Comparison of ENCODE assay signal across 24 mouse cellular contexts in the genomic region with DNA sequence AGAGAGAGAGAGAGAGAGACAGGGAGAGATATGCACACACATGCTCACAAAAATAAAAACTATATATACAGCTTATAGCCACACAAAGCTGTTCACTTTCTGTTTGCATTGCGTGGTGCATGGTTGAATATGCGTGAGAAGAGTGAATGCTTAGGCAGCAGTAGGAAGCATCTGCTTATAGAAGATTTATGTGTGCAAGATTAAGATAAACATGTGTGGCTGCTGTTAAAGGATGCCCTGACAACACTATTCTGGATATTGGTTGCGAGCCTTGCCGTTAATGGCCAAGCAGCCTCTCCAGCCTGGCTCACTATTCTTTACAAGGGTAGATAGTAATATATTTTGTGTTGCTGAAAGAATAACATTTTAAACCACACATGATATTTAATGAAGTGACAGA. TPM values are rescaled to one million over a fixed set of nuclear protein-coding genes. Genes with fewer than 3 reads are reported as not detected.
DNase-seq lines count a peak whose midpoint lies in the region; ATAC-seq and TF ChIP-seq lines count a peak whose summit lies in the region.
"Had no signal": no experiment of that assay in that cellular context is flagged by ENCODE, and none has a peak within 500 bp of the region (broad histone marks: within the 10 kb centered on the region; RNA-seq: fewer than 3 reads in every experiment).

No protein-coding gene starts in this region.

- H3K9ac ChIP-seq in lung, embryonic 14.5 days = no peak overlapping the region
- no peak overlapping the region for H3K9ac ChIP-seq in neural tube, embryonic 14.5 days (replicated peaks; ENCODE audit: low read depth, low read length)
- H3K9ac ChIP-seq: forebrain, embryonic 13.5 days; heart, embryonic 12.5 days; heart, embryonic 15.5 days; hindbrain, embryonic 13.5 days had no signal

- no peaks in the 10 kb centered on the region for H3K27me3 ChIP-seq in lung, embryonic 14.5 days (ENCODE audit: insufficient read depth, low read length)
- H3K27me3 ChIP-seq in neural tube, embryonic 14.5 days (ENCODE audit: control insufficient read depth, insufficient read depth, low read length) = no peaks in the 10 kb centered on the region
- H3K27me3 ChIP-seq: forebrain, embryonic 13.5 days; heart, embryonic 12.5 days; heart, embryonic 15.5 days; hindbrain, embryonic 13.5 days had no signal

- 42% methylated on average over 4 of the region's 4 CpGs for WGBS in lung, embryonic 14.5 days
- WGBS in neural tube, embryonic 14.5 days = 52% methylated on average over 4 of the region's 4 CpGs

- no peaks in the 10 kb centered on the region for H3K36me3 ChIP-seq in lung, embryonic 14.5 days (ENCODE audit: insufficient read depth)
- H3K36me3 ChIP-seq in neural tube, embryonic 14.5 days (ENCODE audit: control insufficient read depth, insufficient read depth, low read length) = no peaks in the 10 kb centered on the region
- H3K36me3 ChIP-seq: forebrain, embryonic 10.5 days; heart, embryonic 12.5 days; heart, embryonic 15.5 days; hindbrain, embryonic 10.5 days; hindbrain, embryonic 13.5 days had no signal

- DNase-seq in lung, embryonic 14.5 days = peak; percentile 5
- DNase-seq in lung, postnatal 25 days (ENCODE audit: low spot score) = no peak
- no peak for DNase-seq in neural tube, embryonic 10.5 days (ENCODE audit: extremely low spot score, low spot score)
- DNase-seq in MEL-GATA-1-ER (ENCODE audit: extremely low read depth, low read depth) = peak; percentile 5
- no peak for DNase-seq in adrenal gland, postnatal 10 days
- DNase-seq: adrenal gland, adult 2 months; adrenal gland, postnatal 25 days; cerebellum, adult 11-12 months; cerebellum, adult 8-10 months; cerebellum, postnatal 10 days; cerebellum, postnatal 36 days; gastrocnemius, postnatal 25 days; heart, adult 18-20 months; heart, postnatal 10 days; heart, postnatal 36 days had no signal

- no peak for TF ChIP-seq CTCF in lung, embryonic 14.5 days (IDR thresholded peaks at IDR 0.05; ENCODE audit: low read depth)

- H3K9me3 ChIP-seq in lung, embryonic 14.5 days (ENCODE audit: low read depth, low read length) = no peaks in the 10 kb centered on the region
- no peaks in the 10 kb centered on the region for H3K9me3 ChIP-seq in neural tube, embryonic 14.5 days (ENCODE audit: control insufficient read depth, low read length)
- H3K9me3 ChIP-seq: forebrain, embryonic 10.5 days; forebrain, embryonic 13.5 days; heart, embryonic 12.5 days; heart, embryonic 15.5 days; hindbrain, embryonic 10.5 days; hindbrain, embryonic 13.5 days had no signal

- no peak overlapping the region for H3K4me3 ChIP-seq in lung, embryonic 14.5 days (ENCODE audit: low read depth, low read length)
- no peak overlapping the region for H3K4me3 ChIP-seq in neural tube, embryonic 14.5 days (ENCODE audit: low read depth, low read length)
- H3K4me3 ChIP-seq: forebrain, embryonic 10.5 days; forebrain, embryonic 13.5 days; heart, embryonic 12.5 days; heart, embryonic 15.5 days; hindbrain, embryonic 10.5 days; hindbrain, embryonic 13.5 days had no signal

- no peak for ATAC-seq in lung, embryonic 14.5 days (ENCODE audit: insufficient read depth)
- ATAC-seq in neural tube, embryonic 14.5 days (ENCODE audit: low read depth) = peak; percentile 41; the same call in 1 of the 2 replicates
- ATAC-seq: forebrain, embryonic 13.5 days; forebrain, embryonic 16.5 days; hindbrain, embryonic 16.5 days had no signal

- no peak overlapping the region for H3K4me2 ChIP-seq in lung, embryonic 14.5 days
- no peak overlapping the region for H3K4me2 ChIP-seq in neural tube, embryonic 14.5 days (ENCODE audit: low read depth, low read length)
- H3K4me2 ChIP-seq: forebrain, embryonic 13.5 days; heart, embryonic 12.5 days; heart, embryonic 15.5 days; hindbrain, embryonic 13.5 days had no signal

- H3K4me1 ChIP-seq in lung, embryonic 14.5 days (ENCODE audit: insufficient read depth) = no peaks in the 10 kb centered on the region
- H3K4me1 ChIP-seq in neural tube, embryonic 14.5 days (ENCODE audit: control insufficient read depth, insufficient read depth, low read length) = no peaks in the 10 kb centered on the region
- H3K4me1 ChIP-seq: forebrain, embryonic 10.5 days; forebrain, embryonic 13.5 days; heart, embryonic 12.5 days; heart, embryonic 15.5 days; hindbrain, embryonic 10.5 days; hindbrain, embryonic 13.5 days had no signal

- H3K27ac ChIP-seq in lung, embryonic 14.5 days (ENCODE audit: low read depth) = no peak overlapping the region
- H3K27ac ChIP-seq in neural tube, embryonic 14.5 days (ENCODE audit: low read depth, low read length) = no peak overlapping the region
- H3K27ac ChIP-seq: forebrain, embryonic 10.5 days; forebrain, embryonic 13.5 days; heart, embryonic 15.5 days; hindbrain, embryonic 10.5 days; hindbrain, embryonic 13.5 days had no signal

RNA-seq across cellular contexts. Expression of a gene that starts 28.5 kb away (rescaled TPM):
- polyA plus RNA-seq in lung, embryonic 14.5 days (2014; fragmentation: Nextera tagmentation; extraction: Ambion mirVana) = 8.9 and 9.7 TPM in 2 replicates
- polyA plus RNA-seq in neural tube, embryonic 14.5 days (2014; fragmentation: Nextera tagmentation; extraction: Ambion mirVana) = 76.7 and 84.3 TPM in 2 replicates
- 1 to 10 TPM; 1.9 to 2.9 TPM for total RNA-seq in adrenal gland, postnatal 10 days (2021)

Comparison
In these comparisons a context has a peak if more than half of its experiments do, and no peak if none do; other contexts are left out.
1. DNase-seq: peak in lung, embryonic 14.5 days (single experiment) and MEL-GATA-1-ER (single experiment); none in lung, postnatal 25 days (single experiment), neural tube, embryonic 10.5 days (single experiment) and adrenal gland, postnatal 10 days (single experiment).